Mouse (Mus musculus) thymus, adult 18-20 months (tissue): ENCODE results near the gene Itpk1.

ENCODE experiments used
- DNase-seq, 2 experiments: peaks; one replicate each; pipeline ENCODE4 v3.0.0; 2022; ENCODE audit warnings: mixed read lengths in 2 of 2

Itpk1 gene

GRCm38 (mm10) chr12:102621811-102622210, 82.9 kb downstream of the Itpk1 start:
- no peak for DNase-seq

- DNase-seq, result no peak
These were observed 83.5 kb downstream of the Itpk1 start for GRCm38 (mm10) chr12:102621205-102621604.

- DNase-seq, result no peak
These were observed 84.8 kb downstream of the Itpk1 start for GRCm38 (mm10) chr12:102619908-102620307.

- DNase-seq, result no peak
These were observed 86.6 kb downstream of the Itpk1 start for GRCm38 (mm10) chr12:102618085-102618484.

- no peak for DNase-seq
These were observed 87.7 kb downstream of the Itpk1 start for GRCm38 (mm10) chr12:102616843-102617519.

GRCm38 (mm10) chr12:102616201-102616600, 88.5 kb downstream of the Itpk1 start:
- DNase-seq, result no peak

GRCm38 (mm10) chr12:102613411-102613810, 91.3 kb downstream of the Itpk1 start:
- no peak for DNase-seq

GRCm38 (mm10) chr12:102612431-102612830, 92.3 kb downstream of the Itpk1 start:
- DNase-seq, result peak; percentile 34 to 62

- no peak for DNase-seq
These were observed 93.8 kb downstream of the Itpk1 start for GRCm38 (mm10) chr12:102610927-102611326.

GRCm38 (mm10) chr12:102607808-102608517, 96.8 kb downstream of the Itpk1 start:
- DNase-seq, result no peak

- DNase-seq, result no peak
These were observed 97.7 kb downstream of the Itpk1 start for GRCm38 (mm10) chr12:102607066-102607465.

GRCm38 (mm10) chr12:102605607-102606006, 99.1 kb downstream of the Itpk1 start:
- DNase-seq, result no peak

- DNase-seq, result no peak
These were observed 102.3 kb downstream of the Itpk1 start for GRCm38 (mm10) chr12:102602255-102603041.

- DNase-seq, result no peak
These were observed 102.9 kb downstream of the Itpk1 start for GRCm38 (mm10) chr12:102601847-102602246.

GRCm38 (mm10) chr12:102600345-102600744, 104.4 kb downstream of the Itpk1 start:
- DNase-seq, result no peak

- DNase-seq, result no peak
These were observed 104.9 kb downstream of the Itpk1 start for GRCm38 (mm10) chr12:102599801-102600200.

- DNase-seq, result no peak
These were observed 106.2 kb downstream of the Itpk1 start for GRCm38 (mm10) chr12:102598535-102598934.

GRCm38 (mm10) chr12:102597466-102597865, 107.3 kb downstream of the Itpk1 start:
- no peak for DNase-seq

- no peak for DNase-seq
These were observed 108.3 kb downstream of the Itpk1 start for GRCm38 (mm10) chr12:102596410-102596809.

- no peak for DNase-seq
These were observed 110.1 kb downstream of the Itpk1 start for GRCm38 (mm10) chr12:102594627-102595026.

- DNase-seq, result no peak
These were observed 111.0 kb downstream of the Itpk1 start for GRCm38 (mm10) chr12:102593699-102594098.

- DNase-seq, result no peak
These were observed 113.9 kb downstream of the Itpk1 start for GRCm38 (mm10) chr12:102590711-102591360.

GRCm38 (mm10) chr12:102587106-102587505, 117.6 kb downstream of the Itpk1 start:
- DNase-seq, result no peak
